Mouse (Mus musculus) gastrocnemius, postnatal 25 days (tissue): ENCODE results near the gene Got2. TPM values are rescaled to one million over a fixed set of nuclear protein-coding genes. Genes with fewer than 3 reads are reported as not detected.
A peak's percentile ranks its signal among the peaks of the same experiment; 100 is the strongest.
"Not testable (repeated sequence)": the region's sequence is repeated elsewhere in the genome, so short reads cannot be mapped to it uniquely, and the experiment has no call there.

ENCODE experiments used
- DNase-seq: peaks from one replicate; pipeline ENCODE4 v3.0.0; 2022
- total RNA-seq, 2 experiments: library from RNA; stranded (reverse); gene quantifications; 1 replicate in 1 of 2; 2 replicates in 1 of 2; pipeline ENCODE4 v1.2.3; 2021

Gene Got2
- total RNA-seq, 2 experiments from 2014 or later = 441 to 462 TPM

- no peak for DNase-seq
Measured at GRCm38 (mm10) chr8:95871690-95872089, 16.7 kb downstream of the Got2 start.

GRCm38 (mm10) chr8:95864851-95865250 lies 23.5 kb downstream of the Got2 start:
- not testable (repeated sequence) for DNase-seq

- not testable (repeated sequence) for DNase-seq
Measured at GRCm38 (mm10) chr8:95863761-95864440, 24.4 kb downstream of the Got2 start.

GRCm38 (mm10) chr8:95854174-95854573 lies 34.2 kb downstream of the Got2 start:
- DNase-seq = no peak

- peak; percentile 62 for DNase-seq
Measured at GRCm38 (mm10) chr8:95853102-95853843, 35.1 kb downstream of the Got2 start, which contains the start of gene Slc38a7. TSS of gene Slc38a7 (minus strand) at chr8:95853539.

GRCm38 (mm10) chr8:95852290-95852689 lies 36.1 kb downstream of the Got2 start:
- DNase-seq = peak; percentile 41

GRCm38 (mm10) chr8:95850326-95850725 lies 38.0 kb downstream of the Got2 start:
- DNase-seq = no peak

GRCm38 (mm10) chr8:95848734-95849464 lies 39.4 kb downstream of the Got2 start:
- no peak for DNase-seq

GRCm38 (mm10) chr8:95848061-95848551 lies 40.2 kb downstream of the Got2 start:
- no peak for DNase-seq

GRCm38 (mm10) chr8:95845026-95845425 lies 43.3 kb downstream of the Got2 start:
- no peak for DNase-seq

GRCm38 (mm10) chr8:95843968-95844367 lies 44.4 kb downstream of the Got2 start:
- DNase-seq = no peak

GRCm38 (mm10) chr8:95841436-95841835 lies 46.9 kb downstream of the Got2 start:
- DNase-seq = no peak

GRCm38 (mm10) chr8:95839289-95839688 lies 49.1 kb downstream of the Got2 start:
- DNase-seq = no peak

- DNase-seq = no peak
Measured at GRCm38 (mm10) chr8:95837266-95837665, 51.1 kb downstream of the Got2 start.

GRCm38 (mm10) chr8:95835891-95836290 lies 52.5 kb downstream of the Got2 start:
- DNase-seq = no peak

- no peak for DNase-seq
Measured at GRCm38 (mm10) chr8:95833435-95833984, 54.8 kb downstream of the Got2 start.

- peak; percentile 55 for DNase-seq
Measured at GRCm38 (mm10) chr8:95832603-95833434, 55.5 kb downstream of the Got2 start.

- DNase-seq = no peak
Measured at GRCm38 (mm10) chr8:95830144-95830543, 58.2 kb downstream of the Got2 start.

GRCm38 (mm10) chr8:95825162-95825561 lies 63.2 kb downstream of the Got2 start, which contains the start of gene Sap18b:
TSS of gene Sap18b (plus strand) at chr8:95825346.
- not testable (repeated sequence) for DNase-seq

GRCm38 (mm10) chr8:95822699-95823098 lies 65.6 kb downstream of the Got2 start:
- DNase-seq = no peak

- no peak for DNase-seq
Measured at GRCm38 (mm10) chr8:95822096-95822495, 66.3 kb downstream of the Got2 start.
